Mouse (Mus musculus) layer of hippocampus, adult 9-11 months (tissue): ENCODE measurements around the gene Pacsin1.
"Not testable (repeated sequence)": the region's sequence is repeated elsewhere in the genome, so short reads cannot be mapped to it uniquely, and the experiment has no call there.

ENCODE experiments used
- DNase-seq: peaks from one replicate; pipeline ENCODE4 v3.0.0; 2022

Pacsin1 gene

DNA sequence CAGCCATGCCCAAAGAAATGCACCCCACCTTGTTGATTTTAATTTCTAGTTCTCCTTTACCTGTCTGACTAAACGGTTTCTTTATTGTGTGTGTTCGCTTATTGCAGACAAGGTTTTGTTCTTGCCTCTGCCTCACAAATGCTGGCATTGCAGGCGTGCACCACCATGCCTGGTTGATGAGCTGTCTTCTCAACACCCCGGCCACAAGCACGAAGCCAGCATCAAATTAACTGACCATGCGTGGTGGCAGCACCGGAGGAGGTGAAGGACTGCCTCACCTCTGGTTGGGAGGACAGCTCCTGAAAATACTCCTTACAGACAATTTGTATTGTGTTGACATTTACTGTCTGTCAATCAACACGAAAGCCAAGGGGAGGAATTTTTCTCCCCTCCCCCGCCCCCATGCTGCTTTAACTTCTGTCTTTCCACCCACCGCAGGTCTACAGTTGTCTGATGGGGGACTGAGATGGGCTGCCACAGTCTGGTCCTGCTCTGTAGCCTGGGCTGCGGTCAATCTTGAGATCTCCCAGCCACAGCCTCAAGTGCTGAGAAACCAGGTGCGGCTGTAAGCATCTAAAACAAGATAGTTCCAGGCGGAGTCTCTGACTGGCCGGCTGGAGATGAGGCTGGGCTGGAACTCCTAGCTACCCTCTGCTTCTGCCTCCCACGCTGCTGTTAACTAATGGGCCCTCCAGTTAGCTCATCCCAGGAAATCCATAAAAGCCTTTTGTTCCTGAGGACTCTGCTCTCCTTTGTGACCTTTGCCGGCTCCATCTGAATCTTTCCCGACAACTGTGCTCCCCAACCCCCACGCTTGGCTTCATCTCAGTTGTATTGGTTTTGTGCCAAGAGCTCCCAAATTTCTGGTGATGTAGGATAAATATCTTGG lies 18.9 kb upstream of the Pacsin1 start, which contains the start of gene Rps10:
TSS of gene Rps10 (minus strand) at position 538 of the 889 bp plus-strand sequence.
- no peak for DNase-seq

DNA sequence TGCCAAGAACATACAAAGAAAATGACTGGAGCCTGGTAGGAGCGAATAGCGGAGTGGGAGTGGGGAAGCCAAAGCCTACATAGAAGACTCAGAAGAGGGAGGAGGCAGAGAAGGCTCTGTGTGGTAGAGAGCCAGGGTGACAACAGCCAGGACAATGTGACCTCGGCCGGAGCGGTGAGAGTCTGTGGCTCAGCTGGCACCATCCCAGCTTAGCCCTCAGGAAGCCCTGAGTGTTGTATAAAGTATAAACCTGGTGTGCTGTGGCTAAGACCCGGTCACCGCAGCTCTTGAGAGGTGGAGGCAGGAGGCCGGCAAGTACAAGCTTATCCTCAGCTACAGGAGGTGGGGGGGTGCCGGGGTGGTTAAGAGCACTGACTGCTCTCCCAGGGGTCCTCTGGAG lies 18.0 kb upstream of the Pacsin1 start:
- no peak for DNase-seq

- DNase-seq, result peak; percentile 89
These were observed 16.4 kb upstream of the Pacsin1 start for GRCm38 (mm10) chr17:27638921-27639332.

DNA sequence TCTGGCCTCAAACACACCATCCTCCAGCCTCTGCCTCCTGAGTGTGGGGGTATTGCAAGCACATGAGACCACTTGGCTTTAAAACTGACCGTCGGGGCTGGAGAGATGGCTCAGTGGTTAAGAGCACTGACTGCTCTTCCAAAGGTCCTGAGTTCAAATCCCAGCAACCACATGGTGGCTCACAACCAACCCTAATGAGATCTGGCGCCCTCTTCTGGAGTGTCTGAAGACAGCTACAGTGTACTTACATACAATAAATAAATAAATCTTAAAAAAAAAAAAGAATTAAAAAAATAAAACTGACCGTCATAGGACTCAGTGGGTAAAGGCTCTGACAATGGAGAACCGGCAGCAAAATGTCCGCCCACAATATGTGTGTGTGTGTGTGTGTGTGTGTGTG lies 15.5 kb upstream of the Pacsin1 start:
- not testable (repeated sequence) for DNase-seq

- peak; percentile 94 for DNase-seq
These were observed 12.7 kb upstream of the Pacsin1 start for GRCm38 (mm10) chr17:27642491-27643062.

GRCm38 (mm10) chr17:27643101-27643500 lies 12.2 kb upstream of the Pacsin1 start:
- peak; percentile 58 for DNase-seq

- no peak for DNase-seq
These were observed 11.6 kb upstream of the Pacsin1 start for GRCm38 (mm10) chr17:27643756-27644155.

DNA sequence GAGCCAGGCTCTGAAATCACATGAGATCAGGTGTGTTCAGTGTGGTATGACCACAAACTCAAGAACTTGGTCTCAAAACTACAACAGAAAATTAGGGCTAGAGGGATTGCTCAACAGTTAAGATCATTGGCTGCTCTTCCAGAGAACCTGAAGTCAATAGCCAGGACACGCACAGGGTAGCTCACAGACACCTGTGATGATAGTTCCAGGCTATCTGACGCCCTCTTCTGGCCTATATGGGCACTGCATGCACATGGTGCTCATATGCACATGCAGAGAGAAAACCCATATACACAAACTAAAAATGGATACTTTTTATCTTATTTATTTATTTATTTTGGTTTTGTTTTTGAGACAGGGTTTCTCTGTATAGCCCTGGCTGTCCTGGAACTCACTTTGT lies 10.7 kb upstream of the Pacsin1 start:
- no peak for DNase-seq

- DNase-seq, result no peak
These were observed 9.5 kb upstream of the Pacsin1 start for GRCm38 (mm10) chr17:27645807-27646206.

- peak; percentile 57 for DNase-seq
These were observed 5.1 kb upstream of the Pacsin1 start for GRCm38 (mm10) chr17:27650160-27650559.

GRCm38 (mm10) chr17:27650586-27650985 lies 4.7 kb upstream of the Pacsin1 start:
- DNase-seq, result no peak

GRCm38 (mm10) chr17:27652046-27652790 lies 3.1 kb upstream of the Pacsin1 start:
- no peak for DNase-seq

DNA sequence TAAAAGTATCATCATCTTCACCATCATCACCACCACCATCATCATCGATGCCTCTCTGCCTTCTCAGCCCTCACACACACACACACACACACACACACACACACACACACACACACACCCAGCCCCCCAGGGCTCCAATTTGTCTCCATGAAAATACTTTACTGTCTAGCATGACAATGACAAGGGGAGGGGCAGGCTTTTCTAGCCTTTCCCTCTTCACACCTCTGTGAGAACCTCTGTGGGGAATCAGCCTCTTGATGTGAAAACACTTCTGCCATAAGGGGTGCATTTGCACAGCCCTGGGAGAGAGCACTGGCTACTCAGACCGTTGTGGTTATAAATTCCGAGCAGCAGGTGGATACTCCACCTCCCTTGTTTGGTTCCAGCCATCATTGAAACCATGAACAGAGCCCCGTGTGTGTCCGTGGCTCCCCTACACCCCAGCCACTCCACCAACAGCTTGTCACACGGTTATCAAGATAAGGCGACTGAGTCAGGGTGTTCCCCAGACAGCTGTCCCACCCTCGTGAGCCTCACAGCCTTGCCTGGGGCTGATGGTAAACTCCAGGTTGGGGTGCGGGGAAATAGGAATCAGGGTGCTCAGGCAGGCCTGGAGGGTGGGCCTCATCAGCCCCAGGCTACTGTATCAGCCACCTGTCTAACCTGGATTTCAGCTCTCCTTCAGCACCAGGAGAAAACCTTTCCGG lies 1.9 kb upstream of the Pacsin1 start:
- DNase-seq, result no peak

DNA sequence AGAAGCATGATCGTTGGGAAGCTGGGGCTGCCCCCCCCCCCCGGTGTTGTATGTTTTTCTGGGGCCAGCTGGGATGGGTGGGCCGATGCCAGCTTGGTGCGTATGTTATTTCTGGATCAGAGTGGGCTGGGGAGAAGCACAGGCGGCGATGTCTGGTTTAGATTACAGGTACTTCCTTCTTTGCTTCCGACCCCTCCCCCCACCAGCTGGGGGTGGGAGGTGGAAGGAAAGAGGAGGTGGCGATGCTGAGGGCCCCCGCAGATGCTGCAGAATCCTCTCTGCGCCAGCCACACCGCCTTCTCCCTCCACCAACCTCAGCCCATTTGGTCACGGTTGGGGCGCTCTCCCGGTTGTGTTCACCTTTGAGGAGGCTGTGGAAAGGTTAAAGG lies 696 bp downstream of the Pacsin1 start:
- DNase-seq, result peak; percentile 91

DNA sequence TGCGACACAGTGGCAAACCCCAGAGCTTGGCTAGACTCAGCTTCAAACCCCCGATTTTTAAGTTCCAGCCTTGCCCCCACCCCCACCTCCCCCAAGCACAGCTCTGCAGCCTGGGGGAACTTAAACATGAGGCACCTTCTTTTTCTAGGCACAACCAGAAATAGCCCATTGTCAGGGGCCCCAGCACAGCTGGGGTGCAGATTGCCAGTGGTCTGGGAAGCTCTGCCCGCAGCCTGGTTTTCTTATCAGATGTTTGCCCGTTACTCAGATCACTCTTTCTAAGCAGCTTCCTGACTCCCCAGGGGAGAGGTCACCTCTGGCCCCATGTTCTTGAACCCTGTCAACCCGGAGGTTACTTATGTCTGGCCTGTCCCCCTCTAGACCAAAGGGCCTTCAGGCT lies 1.1 kb downstream of the Pacsin1 start:
- no peak for DNase-seq

GRCm38 (mm10) chr17:27657123-27657522 lies 1.8 kb downstream of the Pacsin1 start:
- DNase-seq, result no peak

DNA sequence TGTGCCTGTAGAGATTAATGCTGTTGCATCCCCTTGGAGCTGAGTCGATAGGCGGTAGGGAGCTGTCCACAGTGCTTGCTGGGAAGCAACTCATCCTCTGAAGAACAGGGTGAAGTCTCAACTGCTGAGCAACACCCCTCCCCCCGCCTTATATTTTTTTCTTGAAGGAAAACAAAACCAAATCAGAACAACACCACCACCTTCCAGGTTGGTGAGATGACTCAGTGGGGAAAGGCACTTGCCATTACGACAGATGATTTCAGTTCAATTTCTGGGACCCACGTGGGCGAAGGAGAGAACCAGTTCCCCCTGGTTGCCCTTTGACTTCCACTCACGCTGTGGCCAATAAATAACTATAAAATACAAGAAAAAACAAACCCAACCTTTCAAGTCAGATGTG lies 3.5 kb downstream of the Pacsin1 start:
- no peak for DNase-seq

- DNase-seq, result no peak
These were observed 16.4 kb downstream of the Pacsin1 start for GRCm38 (mm10) chr17:27671720-27672119.

DNA sequence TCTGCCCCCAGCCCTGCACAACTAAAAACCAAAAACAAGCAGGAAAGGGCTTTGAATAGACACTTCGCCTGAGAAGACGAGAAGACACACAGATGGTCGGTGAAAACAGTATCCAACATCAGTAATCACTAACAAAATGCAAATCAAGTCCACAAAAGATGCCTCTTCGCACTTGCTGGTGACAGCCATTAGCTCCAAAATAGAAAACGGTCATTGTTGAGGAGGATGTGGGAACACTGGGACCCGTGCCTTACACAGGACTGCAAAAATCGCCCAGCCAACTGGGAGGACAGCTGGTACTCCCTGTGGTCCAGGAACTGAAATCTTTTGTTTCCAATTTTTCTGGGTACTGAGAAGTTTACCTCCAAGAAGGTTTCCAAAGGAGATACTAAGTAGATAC lies 18.6 kb downstream of the Pacsin1 start:
- peak; percentile 52 for DNase-seq

DNA sequence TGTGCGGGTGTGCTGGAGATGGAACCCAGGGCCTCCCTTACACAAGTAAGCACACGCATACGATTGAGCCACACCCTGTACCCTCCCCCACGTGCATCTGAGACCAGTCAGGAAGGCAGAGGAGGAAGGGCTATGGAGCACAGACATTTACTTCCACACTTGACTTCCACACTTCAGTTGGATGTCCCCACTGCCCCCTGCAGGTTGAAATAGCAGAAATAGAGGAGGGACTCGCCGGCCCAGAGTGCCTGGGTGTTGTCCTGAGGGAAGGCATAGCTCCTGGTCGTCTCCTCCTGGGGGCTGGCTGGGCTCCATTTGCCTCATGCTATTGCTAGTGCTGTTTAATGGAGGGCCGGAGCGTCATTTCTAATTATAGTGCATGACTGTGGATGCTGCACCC lies 20.1 kb downstream of the Pacsin1 start:
- DNase-seq, result no peak

- no peak for DNase-seq
These were observed 21.0 kb downstream of the Pacsin1 start for GRCm38 (mm10) chr17:27676270-27676669.

DNA sequence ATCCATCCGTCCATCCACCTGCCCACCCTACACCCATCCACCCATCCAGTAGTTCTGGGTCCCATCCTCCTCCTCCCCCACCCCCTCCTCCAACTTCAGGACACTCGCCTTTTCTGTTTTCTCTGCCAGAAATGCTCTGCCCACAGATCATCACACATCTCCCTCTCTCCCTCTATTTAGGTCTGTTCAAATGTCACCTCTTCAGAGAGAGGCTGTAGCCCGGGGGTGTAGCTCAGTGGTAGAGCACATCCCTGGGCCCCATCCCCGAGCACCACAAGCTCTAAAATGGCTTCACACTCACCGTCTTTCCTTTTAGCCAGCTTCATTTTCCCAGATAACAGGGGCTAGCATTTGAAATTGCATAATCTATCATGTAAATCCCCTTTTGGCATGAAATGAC lies 22.4 kb downstream of the Pacsin1 start:
- no peak for DNase-seq
